Mouse (Mus musculus): Measurements from ENCODE around the gene Hist1h2bp.
A peak's percentile ranks its signal among the peaks of the same experiment; 100 is the strongest.

Hist1h2bp gene

GRCm38 (mm10) chr13:21786899-21787629, at the start of gene Hist1h2bp, which contains the start of gene Hist1h2an:
Gene Hist1h2bp, plus strand, starts transcription at chr13:21787461.
Gene Hist1h2an, minus strand, starts transcription at chr13:21787218.
- peak; percentile 96 for DNase-seq (ENCODE audit: low read depth, low spot score)

GRCm38 (mm10) chr13:21745006-21745405, 42.3 kb upstream of the Hist1h2bp start:
- DNase-seq (ENCODE audit: low read depth, low spot score): no peak

- DNase-seq (ENCODE audit: low read depth, low spot score): peak; percentile 47
Observed at GRCm38 (mm10) chr13:21749387-21750158, 37.7 kb upstream of the Hist1h2bp start.

- DNase-seq (ENCODE audit: low read depth, low spot score): peak; percentile 94
Observed at GRCm38 (mm10) chr13:21750159-21751017, 36.9 kb upstream of the Hist1h2bp start, which contains the start of gene Hist1h4k. Gene Hist1h4k, minus strand, starts transcription at chr13:21750505.

- no peak for DNase-seq (ENCODE audit: low read depth, low spot score)
Observed at GRCm38 (mm10) chr13:21751417-21751816, 35.8 kb upstream of the Hist1h2bp start.

GRCm38 (mm10) chr13:21751827-21752226, 35.4 kb upstream of the Hist1h2bp start:
- DNase-seq (ENCODE audit: low read depth, low spot score): no peak

- DNase-seq (ENCODE audit: low read depth, low spot score): no peak
Observed at GRCm38 (mm10) chr13:21752356-21752755, 34.9 kb upstream of the Hist1h2bp start.

- DNase-seq (ENCODE audit: low read depth, low spot score): peak; percentile 8
Observed at GRCm38 (mm10) chr13:21753051-21753523, 34.2 kb upstream of the Hist1h2bp start.

- peak; percentile 94 for DNase-seq (ENCODE audit: low read depth, low spot score)
Observed at GRCm38 (mm10) chr13:21753524-21754285, 33.6 kb upstream of the Hist1h2bp start, which contains the start of the genes Hist1h2ak and Hist1h2bn. Gene Hist1h2ak, minus strand, starts transcription at chr13:21753827. Gene Hist1h2bn, plus strand, starts transcription at chr13:21754123.

- peak; percentile 29 for DNase-seq (ENCODE audit: low read depth, low spot score)
Observed at GRCm38 (mm10) chr13:21754294-21755001, 32.8 kb upstream of the Hist1h2bp start.

- DNase-seq (ENCODE audit: low read depth, low spot score): no peak
Observed at GRCm38 (mm10) chr13:21755707-21756106, 31.6 kb upstream of the Hist1h2bp start.

GRCm38 (mm10) chr13:21778814-21779766, 8.2 kb upstream of the Hist1h2bp start:
- DNase-seq (ENCODE audit: low read depth, low spot score): peak; percentile 90

- peak; percentile 83 for DNase-seq (ENCODE audit: low read depth, low spot score)
Observed at GRCm38 (mm10) chr13:21779767-21780731, 7.2 kb upstream of the Hist1h2bp start, which contains the start of gene Hist1h1b. Gene Hist1h1b, minus strand, starts transcription at chr13:21780625.

- DNase-seq (ENCODE audit: low read depth, low spot score): no peak
Observed at GRCm38 (mm10) chr13:21781021-21781555, 6.2 kb upstream of the Hist1h2bp start.

- DNase-seq (ENCODE audit: low read depth, low spot score): no peak
Observed at GRCm38 (mm10) chr13:21781639-21782038, 5.6 kb upstream of the Hist1h2bp start.

- DNase-seq (ENCODE audit: low read depth, low spot score): peak; percentile 54
Observed at GRCm38 (mm10) chr13:21782361-21783254, 4.7 kb upstream of the Hist1h2bp start.
